Mouse (Mus musculus) inflammation-experienced regulatory T-cells (primary cell): ENCODE data around the gene Tmppe. TPM values are rescaled to one million over a fixed set of nuclear protein-coding genes. Genes with fewer than 3 reads are reported as not detected.

ENCODE experiments used
- polyA plus RNA-seq, 2 experiments: library from polyadenylated mRNA; unstranded; fragments of 100-300 nt; shearing (Covaris generic); gene quantifications; one replicate each; pipeline ENCODE4 v1.2.1; 2017

Tmppe gene
- 10 to 100 TPM; 22.6 to 26.1 TPM for polyA plus RNA-seq

DNA sequence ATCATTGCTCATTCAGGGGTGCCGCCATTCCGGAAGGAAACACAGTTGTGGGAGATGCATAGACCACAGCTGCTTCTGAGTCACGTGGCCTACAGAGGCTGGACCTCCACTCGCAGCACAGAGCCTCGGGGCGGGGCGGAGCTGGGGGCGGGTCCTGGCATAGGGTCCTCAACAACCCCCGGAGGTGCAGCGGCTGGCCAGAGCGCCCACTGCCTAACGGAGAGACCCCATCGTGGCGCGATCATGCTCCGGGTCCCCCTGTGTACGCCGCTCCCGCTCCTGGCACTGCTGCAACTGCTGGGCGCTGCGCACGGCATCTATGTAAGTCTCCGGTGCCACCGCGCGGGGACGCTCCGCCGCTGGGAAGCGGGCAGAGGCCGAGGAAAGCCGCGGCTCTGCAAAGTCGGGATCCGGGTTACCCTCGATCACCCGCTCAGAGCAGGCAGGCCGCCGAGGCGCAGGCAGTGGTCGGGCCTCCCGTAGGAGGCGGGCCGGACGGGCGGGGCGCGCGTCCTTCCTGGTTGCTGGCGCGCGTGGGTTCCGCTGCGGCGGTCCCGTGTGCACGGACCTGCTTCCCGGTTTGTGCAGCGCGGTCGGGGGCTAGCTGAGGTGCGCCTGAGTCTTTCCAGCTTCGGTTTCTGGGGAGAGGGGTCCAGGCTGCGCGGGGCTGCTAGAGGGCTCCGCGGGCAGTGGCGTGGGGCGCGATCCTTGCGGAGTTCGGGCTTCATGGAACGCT lies at the start of gene Tmppe, which contains the start of gene Glb1:
Gene Tmppe (plus strand): TSS at position 157 of the 736 bp plus-strand sequence.
Gene Glb1 (plus strand): TSS at position 128 of the 736 bp plus-strand sequence.

GRCm38 (mm10) chr9:114389905-114390748 lies 10.8 kb upstream of the Tmppe start, which contains the start of gene Crtap:
Gene Crtap (minus strand): TSS chr9:114390675.

Other genes with a start within 250 kb of the Tmppe start
- gene Bcl2a1c, start 71.0 kb upstream of the Tmppe start, polyA plus RNA-seq = 1 to 10 TPM; 2.2 to 5.1 TPM
- 10 to 100 TPM; 14.8 to 20.4 TPM for gene Crtap, start 10.4 kb upstream of the Tmppe start, polyA plus RNA-seq
- gene Glb1, start within 50 bp of the Tmppe start, polyA plus RNA-seq = 10 to 100 TPM; 32.5 to 40.1 TPM
- gene Ccr4, start 103.8 kb downstream of the Tmppe start, polyA plus RNA-seq = 10 to 100 TPM; 13.4 to 38.0 TPM
- not detected for gene C130032M10Rik, start 114.6 kb downstream of the Tmppe start, polyA plus RNA-seq
- 1 to 10 TPM in 1 of 2 experiments, under 1 TPM in 1; 0.08 to 1.4 TPM for gene Trim71, start 163.3 kb downstream of the Tmppe start, polyA plus RNA-seq
- gene Cnot10, start 239.1 kb downstream of the Tmppe start, polyA plus RNA-seq = 10 to 100 TPM; 54.0 to 64.9 TPM